Mouse (Mus musculus): ENCODE results near the gene Pts. TPM values are rescaled to one million over a fixed set of nuclear protein-coding genes. Genes with fewer than 3 reads are reported as not detected.

The Pts gene
- 10 to 100 TPM; 10.9 to 11.4 TPM for total RNA-seq (2021)
- long read RNA-seq, experiment 1, partial matches to known transcripts, result 0 of 6 reads
- long read RNA-seq, experiment 1, other reads (novel, unspliced or antisense), result 2 of 6 reads
- long read RNA-seq, experiment 2, partial matches to known transcripts, result 2 of 8 reads
- long read RNA-seq, experiment 2, other reads (novel, unspliced or antisense), result 3 of 8 reads

GRCm38 (mm10) chr9:50528293-50528892, at the start of gene Pts:
Gene Pts (minus strand): TSS chr9:50528724.
- peak; percentile 99 for DNase-seq
- intact Hi-C loops (cut with DNase I; ENCODE audit: low total_unique reads), result loop anchor here (5.0 kb wide), 1 partner anchor 66 kb away; no protein-coding TSS in a partner anchor

GRCm38 (mm10) chr9:50569599-50570525, 41.3 kb upstream of the Pts start:
- no peak for DNase-seq
- intact Hi-C loops (cut with DNase I; ENCODE audit: low total_unique reads), result no loop called here

GRCm38 (mm10) chr9:50567881-50568280, 39.4 kb upstream of the Pts start:
- DNase-seq, result peak; percentile 35
- intact Hi-C loops (cut with DNase I; ENCODE audit: low total_unique reads), result no loop called here

GRCm38 (mm10) chr9:50567372-50567771, 38.8 kb upstream of the Pts start:
- DNase-seq, result no peak
- intact Hi-C loops (cut with DNase I; ENCODE audit: low total_unique reads), result no loop called here

GRCm38 (mm10) chr9:50565940-50566339, 37.4 kb upstream of the Pts start:
- DNase-seq, result no peak
- intact Hi-C loops (cut with DNase I; ENCODE audit: low total_unique reads), result no loop called here

- intact Hi-C loops (cut with DNase I; ENCODE audit: low total_unique reads), result no loop called here
- no peak for DNase-seq
These were observed 36.6 kb upstream of the Pts start for GRCm38 (mm10) chr9:50565173-50565572.

- intact Hi-C loops (cut with DNase I; ENCODE audit: low total_unique reads), result no loop called here
- no peak for DNase-seq
These were observed 33.4 kb upstream of the Pts start for GRCm38 (mm10) chr9:50561918-50562360.

- intact Hi-C loops (cut with DNase I; ENCODE audit: low total_unique reads), result no loop called here
- DNase-seq, result no peak
These were observed 32.8 kb upstream of the Pts start, which contains the start of gene Tex12 for GRCm38 (mm10) chr9:50561145-50561917. Gene Tex12 (minus strand): TSS chr9:50561325.

GRCm38 (mm10) chr9:50555094-50555446, 26.5 kb upstream of the Pts start, which contains the start of gene Bco2:
Gene Bco2 (minus strand): TSS chr9:50555181.
- no peak for DNase-seq
- intact Hi-C loops (cut with DNase I; ENCODE audit: low total_unique reads), result no loop called here

GRCm38 (mm10) chr9:50554241-50555093, 25.9 kb upstream of the Pts start, which contains the start of gene Il18:
Gene Il18 (plus strand): TSS chr9:50554827.
- intact Hi-C loops (cut with DNase I; ENCODE audit: low total_unique reads), result no loop called here
- peak; percentile 12 for DNase-seq

GRCm38 (mm10) chr9:50553547-50553946, 25.0 kb upstream of the Pts start:
- intact Hi-C loops (cut with DNase I; ENCODE audit: low total_unique reads), result no loop called here
- no peak for DNase-seq

- DNase-seq, result no peak
- intact Hi-C loops (cut with DNase I; ENCODE audit: low total_unique reads), result no loop called here
These were observed 23.7 kb upstream of the Pts start for GRCm38 (mm10) chr9:50552206-50552605.

GRCm38 (mm10) chr9:50548936-50549335, 20.4 kb upstream of the Pts start:
- no peak for DNase-seq
- intact Hi-C loops (cut with DNase I; ENCODE audit: low total_unique reads), result no loop called here

GRCm38 (mm10) chr9:50547859-50548478, 19.4 kb upstream of the Pts start:
- intact Hi-C loops (cut with DNase I; ENCODE audit: low total_unique reads), result no loop called here
- no peak for DNase-seq

GRCm38 (mm10) chr9:50542401-50542800, 13.9 kb upstream of the Pts start:
- intact Hi-C loops (cut with DNase I; ENCODE audit: low total_unique reads), result no loop called here
- DNase-seq, result no peak

- DNase-seq, result no peak
- intact Hi-C loops (cut with DNase I; ENCODE audit: low total_unique reads), result no loop called here
These were observed 11.6 kb upstream of the Pts start for GRCm38 (mm10) chr9:50540170-50540569.

GRCm38 (mm10) chr9:50537295-50537694, 8.8 kb upstream of the Pts start:
- DNase-seq, result no peak
- intact Hi-C loops (cut with DNase I; ENCODE audit: low total_unique reads), result loop anchor here (10.0 kb wide), 1 partner anchor 202 kb away; no protein-coding TSS in a partner anchor

GRCm38 (mm10) chr9:50536603-50537135, 8.1 kb upstream of the Pts start:
- intact Hi-C loops (cut with DNase I; ENCODE audit: low total_unique reads), result loop anchor here (10.0 kb wide), 1 partner anchor 202 kb away; no protein-coding TSS in a partner anchor

More at GRCm38 (mm10) chr9:50536603-50537135, 8.1 kb upstream of the Pts start:
- DNase-seq, result no peak
